Mouse (Mus musculus) heart, embryonic 15.5 days (tissue): ENCODE measurements around the gene Lsamp. TPM values are rescaled to one million over a fixed set of nuclear protein-coding genes. Genes with fewer than 3 reads are reported as not detected.
"Not testable (repeated sequence)": the region's sequence is repeated elsewhere in the genome, so short reads cannot be mapped to it uniquely, and the experiment has no call there.

ENCODE experiments used
- ATAC-seq: fragments of 200-750 bp; cut with Nextera tagmentation; replicated peaks from 2 replicates; pipeline ENCODE4 v1.8.0; 2017; ENCODE audit warnings: low read depth, moderate TSS enrichment; ENCODE audit not compliant: insufficient number of reproducible peaks, insufficient read depth, low FRiP score
- H3K27ac ChIP-seq: fragments of 300-500 bp; sonication (generic); 2 replicates; pipeline ENCODE4 v1.5.1; 2015; ENCODE audit warnings: mild to moderate bottlenecking, inconsistent platforms
- H3K27me3 ChIP-seq: fragments of 300-500 bp; sonication (generic); 2 replicates; pipeline ENCODE4 v1.6.1; 2015; ENCODE audit warnings: inconsistent platforms
- H3K36me3 ChIP-seq: fragments of 300-500 bp; sonication (generic); 2 replicates; pipeline ENCODE4 v1.6.1; 2015; ENCODE audit warnings: mild to moderate bottlenecking, inconsistent platforms
- H3K4me1 ChIP-seq: fragments of 300-500 bp; sonication (generic); replicated peaks from 2 replicates; pipeline ENCODE4 v1.6.1; 2015; ENCODE audit warnings: inconsistent platforms
- H3K4me2 ChIP-seq: fragments of 300-500 bp; sonication (generic); 2 replicates; pipeline ENCODE4 v1.6.1; 2015; ENCODE audit warnings: inconsistent platforms, mild to moderate bottlenecking, moderate library complexity
- H3K4me3 ChIP-seq: fragments of 300-500 bp; sonication (generic); 2 replicates; pipeline ENCODE4 v1.5.1; 2015; ENCODE audit warnings: mild to moderate bottlenecking, inconsistent platforms
- H3K9ac ChIP-seq: fragments of 300-500 bp; sonication (generic); 2 replicates; pipeline ENCODE4 v1.6.1; 2015; ENCODE audit warnings: mild to moderate bottlenecking, inconsistent platforms
- H3K9me3 ChIP-seq: fragments of 300-500 bp; sonication (generic); replicated peaks from 2 replicates; pipeline ENCODE4 v1.6.1; 2016; ENCODE audit warnings: inconsistent platforms
- WGBS: fragments of 180-500 bp; shearing (Covaris S2); methylation state at CpG from one replicate; pipeline ENCODE4 v1.1.7; 2015; ENCODE audit warnings: mixed read lengths; 5-methylcytosine and 5-hydroxymethylcytosine counted together
- polyA plus RNA-seq: library from polyadenylated mRNA; unstranded; fragments of >200 nt; fragmentation: Nextera tagmentation; extraction: Ambion mirVana; gene quantifications from 2 replicates; pipeline ENCODE4 v1.2.1, GENCODE M21; 2015

Gene Lsamp
- polyA plus RNA-seq, 1 experiment from 2014 or later = 1.7 TPM

- H3K9me3 ChIP-seq = no peaks in the 10 kb centered on the region
- WGBS = 54% methylated on average over 2 of the region's 2 CpGs
Observed at GRCm38 (mm10) chr16:41969215-41969614, 1985.1 kb downstream of the Lsamp start.

GRCm38 (mm10) chr16:41974866-41975719, 1990.9 kb downstream of the Lsamp start:
- H3K27ac ChIP-seq = no peak overlapping the region
- H3K9ac ChIP-seq = no peak overlapping the region
- no peaks in the 10 kb centered on the region for H3K4me1 ChIP-seq
- ATAC-seq = no peak
- no peaks in the 10 kb centered on the region for H3K36me3 ChIP-seq
- WGBS = 47% methylated on average over 2 of the region's 2 CpGs
- H3K27me3 ChIP-seq = no peaks in the 10 kb centered on the region
- H3K9me3 ChIP-seq = no peaks in the 10 kb centered on the region
- no peak overlapping the region for H3K4me2 ChIP-seq
- no peak overlapping the region for H3K4me3 ChIP-seq

More at GRCm38 (mm10) chr16:41969215-41969614, 1985.1 kb downstream of the Lsamp start:
- ATAC-seq = no peak
- H3K27ac ChIP-seq = no peak overlapping the region
- H3K36me3 ChIP-seq = no peaks in the 10 kb centered on the region
- no peaks in the 10 kb centered on the region for H3K4me1 ChIP-seq
- no peak overlapping the region for H3K4me3 ChIP-seq
- H3K4me2 ChIP-seq = no peak overlapping the region
- H3K9ac ChIP-seq = no peak overlapping the region
- no peaks in the 10 kb centered on the region for H3K27me3 ChIP-seq

- no peak for ATAC-seq
- H3K4me3 ChIP-seq = no peak overlapping the region
- H3K9me3 ChIP-seq = no peaks in the 10 kb centered on the region
- no peaks in the 10 kb centered on the region for H3K27me3 ChIP-seq
- WGBS = 67% methylated on average over 5 of the region's 5 CpGs
- no peaks in the 10 kb centered on the region for H3K36me3 ChIP-seq
- H3K27ac ChIP-seq = no peak overlapping the region
- no peak overlapping the region for H3K4me2 ChIP-seq
- no peak overlapping the region for H3K9ac ChIP-seq
- H3K4me1 ChIP-seq = no peaks in the 10 kb centered on the region
Observed at GRCm38 (mm10) chr16:41976897-41977296, 1992.7 kb downstream of the Lsamp start.

- Histone ChIP-seq H3K27me3 (no peaks in the 10 kb centered on the region), H3K27ac (no peak overlapping the region), H3K36me3 (no peaks in the 10 kb centered on the region), H3K4me3 (no peak overlapping the region), H3K9ac (no peak overlapping the region), H3K4me1 (no peaks in the 10 kb centered on the region), H3K4me2 (no peak overlapping the region), H3K9me3 (no peaks in the 10 kb centered on the region)
- no peak for ATAC-seq
- 56% methylated on average over 1 of the region's 1 CpGs for WGBS
Observed at GRCm38 (mm10) chr16:41996956-41997355, 2012.8 kb downstream of the Lsamp start.

GRCm38 (mm10) chr16:42002925-42003324, 2018.8 kb downstream of the Lsamp start:
- WGBS = 85% methylated on average over 5 of the region's 5 CpGs
- Histone ChIP-seq H3K36me3 (no peaks in the 10 kb centered on the region), H3K4me3 (no peak overlapping the region), H3K27me3 (no peaks in the 10 kb centered on the region), H3K9ac (no peak overlapping the region), H3K27ac (no peak overlapping the region), H3K9me3 (no peaks in the 10 kb centered on the region), H3K4me1 (no peaks in the 10 kb centered on the region), H3K4me2 (no peak overlapping the region)
- ATAC-seq = no peak

- not testable (repeated sequence) for H3K36me3 ChIP-seq, ATAC-seq, H3K9ac ChIP-seq, H3K4me2 ChIP-seq, H3K9me3 ChIP-seq, H3K27ac ChIP-seq, H3K4me1 ChIP-seq, H3K4me3 ChIP-seq, H3K27me3 ChIP-seq
- WGBS = 92% methylated on average over 11 of the region's 11 CpGs
Observed at GRCm38 (mm10) chr16:42003506-42003905, 2019.3 kb downstream of the Lsamp start.

- no peak overlapping the region for H3K9ac ChIP-seq
- H3K4me2 ChIP-seq = no peak overlapping the region
- H3K36me3 ChIP-seq = no peaks in the 10 kb centered on the region
- no peak overlapping the region for H3K27ac ChIP-seq
- no peaks in the 10 kb centered on the region for H3K4me1 ChIP-seq
- H3K9me3 ChIP-seq = no peaks in the 10 kb centered on the region
- no peak for ATAC-seq
- WGBS = 50% methylated on average over 1 of the region's 1 CpGs
- no peak overlapping the region for H3K4me3 ChIP-seq
- no peaks in the 10 kb centered on the region for H3K27me3 ChIP-seq
Observed at GRCm38 (mm10) chr16:42004166-42004565, 2020.0 kb downstream of the Lsamp start.

GRCm38 (mm10) chr16:42014937-42015336, 2030.8 kb downstream of the Lsamp start:
- Histone ChIP-seq H3K4me3 (no peak overlapping the region), H3K27ac (no peak overlapping the region), H3K4me1 (no peaks in the 10 kb centered on the region), H3K36me3 (no peaks in the 10 kb centered on the region), H3K27me3 (no peaks in the 10 kb centered on the region), H3K4me2 (no peak overlapping the region), H3K9ac (no peak overlapping the region), H3K9me3 (no peaks in the 10 kb centered on the region)
- 63% methylated on average over 5 of the region's 5 CpGs for WGBS
- no peak for ATAC-seq

- Histone ChIP-seq H3K9ac (no peak overlapping the region), H3K4me3 (no peak overlapping the region), H3K27me3 (no peaks in the 10 kb centered on the region), H3K27ac (no peak overlapping the region), H3K36me3 (no peaks in the 10 kb centered on the region), H3K4me2 (no peak overlapping the region), H3K4me1 (no peaks in the 10 kb centered on the region), H3K9me3 (no peaks in the 10 kb centered on the region)
- no peak for ATAC-seq
- WGBS = 55% methylated on average over 3 of the region's 3 CpGs
Observed at GRCm38 (mm10) chr16:42015443-42015842, 2031.3 kb downstream of the Lsamp start.

GRCm38 (mm10) chr16:42016791-42017643, 2032.9 kb downstream of the Lsamp start:
- no peaks in the 10 kb centered on the region for H3K4me1 ChIP-seq
- no peaks in the 10 kb centered on the region for H3K27me3 ChIP-seq
- H3K4me3 ChIP-seq = no peak overlapping the region
- no peak overlapping the region for H3K9ac ChIP-seq
- no peak overlapping the region for H3K4me2 ChIP-seq
- 86% methylated on average over 9 of the region's 9 CpGs for whole genome bisulfite sequencing
- H3K9me3 ChIP-seq = no peaks in the 10 kb centered on the region
- H3K36me3 ChIP-seq = no peaks in the 10 kb centered on the region
- no peak overlapping the region for H3K27ac ChIP-seq
- ATAC-seq = no peak

GRCm38 (mm10) chr16:42022566-42022965, 2038.4 kb downstream of the Lsamp start:
- Histone ChIP-seq H3K9me3 (no peaks in the 10 kb centered on the region), H3K9ac (no peak overlapping the region), H3K4me1 (no peaks in the 10 kb centered on the region), H3K27ac (no peak overlapping the region), H3K36me3 (no peaks in the 10 kb centered on the region), H3K27me3 (no peaks in the 10 kb centered on the region), H3K4me3 (no peak overlapping the region), H3K4me2 (no peak overlapping the region)
- ATAC-seq = no peak
- 43% methylated on average over 1 of the region's 1 CpGs for WGBS
